Mouse (Mus musculus) hindbrain, embryonic 11.5 days (tissue): ENCODE measurements at regions not wholly inside any gene's neighbourhood (a gene's known extent, or its start where the extent isn't known, plus 50 kb on each side); places are given as distances from the start of the nearest gene placed in this dataset.

ENCODE experiments used
- ATAC-seq: fragments of 200-750 bp; cut with Nextera tagmentation; 2 replicates; pipeline ENCODE4 v1.8.0; 2017; ENCODE audit warnings: mild to moderate bottlenecking, moderate TSS enrichment, moderate library complexity; ENCODE audit not compliant: low FRiP score
- DNase-seq: peaks from one replicate; pipeline ENCODE4 v3.0.0-alpha.2; 2015; ENCODE audit warnings: low spot score
- H3K27ac ChIP-seq: fragments of 300-500 bp; sonication (generic); 2 replicates; pipeline ENCODE4 v1.5.1; 2014; ENCODE audit warnings: mild to moderate bottlenecking, low read depth, low read length
- H3K27me3 ChIP-seq: fragments of 300-500 bp; sonication (generic); 2 replicates; pipeline ENCODE4 v1.6.1; 2014; ENCODE audit warnings: mild to moderate bottlenecking, low read length, moderate library complexity, mixed read lengths; ENCODE audit not compliant: control insufficient read depth, insufficient read depth
- H3K36me3 ChIP-seq: fragments of 300-500 bp; sonication (generic); 2 replicates; pipeline ENCODE4 v1.6.1; 2014; ENCODE audit warnings: mild to moderate bottlenecking, low read length, moderate library complexity, mixed read lengths; ENCODE audit not compliant: control insufficient read depth, insufficient read depth
- H3K4me1 ChIP-seq: fragments of 300-500 bp; sonication (generic); replicated peaks from 2 replicates; pipeline ENCODE4 v1.6.1; 2014; ENCODE audit warnings: low read length, mixed read lengths; ENCODE audit not compliant: control insufficient read depth, insufficient read depth
- H3K4me2 ChIP-seq: fragments of 300-500 bp; sonication (generic); replicated peaks from 2 replicates; pipeline ENCODE4 v1.6.1; 2014; ENCODE audit warnings: mild to moderate bottlenecking, low read depth, low read length
- H3K4me3 ChIP-seq: fragments of 300-500 bp; sonication (generic); 2 replicates; pipeline ENCODE4 v1.5.1; 2014; ENCODE audit warnings: low read depth, low read length
- H3K9ac ChIP-seq: fragments of 300-500 bp; sonication (generic); 2 replicates; pipeline ENCODE4 v1.6.1; 2014; ENCODE audit warnings: low read depth, low read length
- H3K9me3 ChIP-seq: fragments of 300-500 bp; sonication (generic); 2 replicates; pipeline ENCODE4 v1.6.1; 2016; ENCODE audit warnings: low read length; ENCODE audit not compliant: control insufficient read depth
- whole genome bisulfite sequencing: fragments of 180-500 bp; shearing (Covaris S2); extraction: QIAGEN DNeasy Blood & Tissue Kit; methylation state at CpG from one replicate; pipeline ENCODE4 v1.1.7; 2014; 5-methylcytosine and 5-hydroxymethylcytosine counted together

DNA sequence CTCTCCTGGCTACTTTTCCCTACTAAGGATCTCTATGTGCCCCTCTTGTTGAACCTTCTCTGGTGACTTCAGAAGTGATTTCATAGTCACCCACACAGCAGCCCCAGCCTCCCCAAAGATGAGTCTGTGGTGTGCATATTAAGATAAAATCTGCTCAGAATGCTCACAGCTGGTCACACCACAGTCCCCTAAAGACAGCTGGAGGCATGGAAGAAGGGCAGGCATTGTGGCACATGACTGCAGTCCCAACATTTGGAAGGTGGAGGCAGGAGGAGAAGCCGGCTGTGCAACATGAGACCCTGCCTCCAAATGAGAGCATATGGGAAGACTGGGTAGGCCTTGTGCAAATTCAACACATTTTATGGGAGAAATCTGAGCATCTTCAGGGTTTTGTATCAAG is 70.0 kb upstream of the Cplx2 start:
- Histone ChIP-seq H3K9ac (no peak overlapping the region), H3K4me2 (no peak overlapping the region), H3K9me3 (no peaks in the 10 kb centered on the region), H3K27me3 (no peaks in the 10 kb centered on the region), H3K4me1 (0 out of 2 replicates have a peak, but pooled peaks cover 2% of the 10 kb centered on the region), H3K36me3 (no peaks in the 10 kb centered on the region), H3K4me3 (no peak overlapping the region), H3K27ac (no peak overlapping the region)
- DNase-seq = no peak
- WGBS = 65% methylated on average over 1 of the region's 1 CpGs
- ATAC-seq = no peak

DNA sequence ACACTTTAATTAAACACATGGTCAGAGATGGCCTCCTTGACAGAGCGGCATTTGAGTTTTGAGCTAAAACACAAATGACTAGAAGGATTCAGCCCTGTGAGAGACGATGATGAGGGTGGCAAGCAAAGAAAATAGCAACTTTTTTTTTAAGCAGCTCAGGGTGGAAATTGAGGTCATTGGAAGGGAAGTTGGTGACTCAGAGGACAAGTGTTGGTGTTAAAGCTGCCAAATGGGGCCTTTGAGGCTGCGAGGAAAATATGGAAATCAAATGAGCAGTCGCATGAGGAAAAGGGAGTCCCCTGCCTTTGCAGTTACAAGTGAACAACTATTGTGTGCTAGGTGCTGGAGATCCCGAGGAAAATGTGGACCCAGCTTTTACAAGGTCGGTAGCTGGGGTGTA is 69.5 kb upstream of the Cplx2 start:
- H3K4me2 ChIP-seq = peak overlapping the region; percentile 99; the same call in 1 of the 2 replicates
- H3K9ac ChIP-seq = no peak overlapping the region
- H3K4me1 ChIP-seq = 0 out of 2 replicates have a peak, but pooled peaks cover 2% of the 10 kb centered on the region
- H3K27me3 ChIP-seq = no peaks in the 10 kb centered on the region
- no peak overlapping the region for H3K4me3 ChIP-seq
- no peaks in the 10 kb centered on the region for H3K36me3 ChIP-seq
- no peak overlapping the region for H3K27ac ChIP-seq
- WGBS = 41% methylated on average over 6 of the region's 6 CpGs
- no peak for DNase-seq
- no peak for ATAC-seq
- no peaks in the 10 kb centered on the region for H3K9me3 ChIP-seq

DNA sequence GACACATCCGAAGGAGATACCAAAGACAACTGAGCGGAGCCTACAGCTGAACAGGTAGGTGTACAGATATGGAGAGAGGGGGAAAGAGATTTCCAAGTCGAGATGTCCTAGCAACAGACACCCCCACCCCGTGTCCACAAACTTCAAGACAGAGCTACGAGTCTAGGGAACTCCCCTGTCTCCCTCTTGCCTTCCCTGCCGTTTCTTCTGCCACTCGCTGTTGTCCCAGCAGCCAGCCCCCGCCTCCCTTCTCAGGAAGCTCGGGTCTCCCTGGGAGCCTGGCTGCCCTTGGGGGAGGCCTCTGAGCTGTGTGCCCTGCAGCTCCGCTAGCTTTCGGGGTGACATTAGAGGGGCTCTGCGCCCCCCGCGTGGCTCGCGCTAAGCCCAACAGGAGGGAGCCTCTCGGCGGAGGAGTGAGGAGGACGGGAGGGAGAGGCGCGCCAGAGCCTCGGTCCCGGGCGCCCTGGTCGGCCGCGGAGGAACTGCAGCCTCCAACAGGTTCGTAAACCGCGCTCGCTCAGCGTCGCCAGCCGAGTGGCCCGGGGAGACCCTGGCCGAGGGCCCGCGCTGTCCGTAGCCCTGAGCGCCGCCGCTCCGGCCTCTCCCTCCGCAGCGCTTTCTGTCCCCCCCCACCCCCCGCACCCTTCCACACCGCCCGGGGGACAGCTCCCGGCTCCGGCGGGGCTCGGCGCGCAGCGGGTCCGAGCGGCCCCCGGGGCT is 68.6 kb upstream of the Cplx2 start:
- H3K4me2 ChIP-seq = peak overlapping the region; percentile 99
- DNase-seq (peak; percentile 76), ATAC-seq (peak; percentile 62)
- H3K4me1 ChIP-seq = 0 out of 2 replicates have a peak, but pooled peaks cover 2% of the 10 kb centered on the region
- peak overlapping the region; percentile 99 for H3K27ac ChIP-seq
- H3K9ac ChIP-seq = peak overlapping the region; percentile 99
- under 1% methylated on average over 56 of the region's 58 CpGs for WGBS
- H3K27me3 ChIP-seq = no peaks in the 10 kb centered on the region
- peak overlapping the region; percentile 80 for H3K4me3 ChIP-seq
- H3K9me3 ChIP-seq = no peaks in the 10 kb centered on the region
- no peaks in the 10 kb centered on the region for H3K36me3 ChIP-seq

DNA sequence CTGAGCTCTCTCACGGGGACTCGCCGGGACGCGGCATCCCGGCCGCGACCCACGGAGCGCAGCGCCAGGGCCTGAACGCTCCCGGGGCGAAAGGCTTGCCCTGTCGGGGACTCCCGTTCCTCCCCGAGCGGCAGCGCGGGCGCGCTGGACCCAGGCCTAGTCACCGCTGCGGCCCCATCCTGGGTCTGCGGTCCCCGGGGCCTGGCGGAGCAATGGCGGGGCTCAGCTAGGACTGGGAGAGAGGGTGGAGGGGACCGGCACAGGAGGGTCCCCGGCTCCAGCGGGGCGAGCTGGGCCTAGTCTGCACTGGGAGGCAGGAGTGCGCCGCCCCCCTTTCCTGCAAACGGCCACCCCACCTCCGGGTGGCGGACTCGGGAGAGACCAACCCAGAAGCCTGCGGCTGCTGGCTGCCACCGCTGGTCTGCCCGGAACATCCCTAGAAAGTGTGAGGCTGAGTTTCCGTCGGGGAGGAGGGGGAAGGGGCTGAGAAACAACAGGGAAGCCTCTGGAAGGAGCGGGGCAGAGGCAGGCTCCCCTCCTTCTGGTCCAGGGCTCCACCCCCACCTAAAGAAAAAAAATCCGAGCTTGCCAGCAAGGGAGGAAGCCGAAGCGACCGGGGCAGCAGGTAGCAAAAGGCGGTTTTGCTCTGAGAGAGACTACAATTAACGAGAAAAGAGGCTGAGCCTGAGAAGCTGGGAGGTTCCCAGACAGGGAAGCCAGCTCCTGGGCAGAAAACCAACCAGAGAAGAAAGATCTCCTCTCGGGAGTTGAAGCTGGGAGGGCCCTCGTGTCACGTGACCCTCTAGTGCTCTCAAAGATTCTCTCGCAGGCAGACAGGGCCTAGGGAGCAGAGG is 67.9 kb upstream of the Cplx2 start:
- ATAC-seq (peak; percentile 88), DNase-seq (peak; percentile 81)
- no peaks in the 10 kb centered on the region for H3K27me3 ChIP-seq
- no peaks in the 10 kb centered on the region for H3K36me3 ChIP-seq
- H3K27ac ChIP-seq = peak overlapping the region; percentile 99
- H3K4me2 ChIP-seq = peak overlapping the region; percentile 99
- peak overlapping the region; percentile 99 for H3K9ac ChIP-seq
- peak overlapping the region; percentile 80 for H3K4me3 ChIP-seq
- WGBS = under 1% methylated on average over 52 of the region's 54 CpGs
- no peaks in the 10 kb centered on the region for H3K9me3 ChIP-seq
- H3K4me1 ChIP-seq = 0 out of 2 replicates have a peak, but pooled peaks cover 2% of the 10 kb centered on the region

- ATAC-seq = no peak
- H3K9me3 ChIP-seq = no peaks in the 10 kb centered on the region
- peak overlapping the region; percentile 19; the same call in 1 of the 2 replicates for H3K9ac ChIP-seq
- H3K4me3 ChIP-seq = no peak overlapping the region
- peak overlapping the region; percentile 99; the same call in 1 of the 2 replicates for H3K27ac ChIP-seq
- WGBS = 58% methylated on average over 5 of the region's 5 CpGs
- H3K4me2 ChIP-seq = no peak overlapping the region
- H3K36me3 ChIP-seq = no peaks in the 10 kb centered on the region
- H3K4me1 ChIP-seq = 0 out of 2 replicates have a peak, but pooled peaks cover 2% of the 10 kb centered on the region
- H3K27me3 ChIP-seq = no peaks in the 10 kb centered on the region
- no peak for DNase-seq
These were observed 66.9 kb upstream of the Cplx2 start for GRCm38 (mm10) chr13:54304251-54304650.

DNA sequence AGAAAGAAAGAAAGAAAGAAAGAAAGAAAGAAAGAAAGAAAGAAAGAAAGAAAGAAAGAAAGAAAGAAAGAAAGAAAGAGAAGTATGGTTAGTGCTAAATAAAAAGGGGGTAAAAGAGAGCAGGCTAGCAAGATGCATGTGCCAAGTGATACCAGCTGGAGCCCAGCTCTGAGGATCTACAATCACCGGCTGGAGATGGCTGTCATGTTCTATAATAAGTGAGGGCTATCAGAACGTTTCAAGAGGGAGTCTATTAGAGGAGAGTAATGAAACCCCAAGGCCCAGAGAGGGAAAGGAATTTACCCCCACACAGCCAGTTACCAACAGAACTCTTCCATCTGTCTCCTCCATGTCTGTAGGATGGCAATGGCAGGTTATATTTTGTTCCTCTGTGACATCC is 62.6 kb upstream of the Cplx2 start:
- 0 out of 2 replicates have a peak overlapping the region, but pooled peaks have one; percentile 39 for H3K27ac ChIP-seq
- ATAC-seq (no peak), DNase-seq (no peak)
- no peaks in the 10 kb centered on the region for H3K27me3 ChIP-seq
- H3K36me3 ChIP-seq = no peaks in the 10 kb centered on the region
- 38% methylated on average over 2 of the region's 2 CpGs for WGBS
- no peak overlapping the region for H3K9ac ChIP-seq
- no peak overlapping the region for H3K4me3 ChIP-seq
- no peaks in the 10 kb centered on the region for H3K9me3 ChIP-seq
- no peak overlapping the region for H3K4me2 ChIP-seq
- 0 out of 2 replicates have a peak, but pooled peaks cover 4% of the 10 kb centered on the region for H3K4me1 ChIP-seq

DNA sequence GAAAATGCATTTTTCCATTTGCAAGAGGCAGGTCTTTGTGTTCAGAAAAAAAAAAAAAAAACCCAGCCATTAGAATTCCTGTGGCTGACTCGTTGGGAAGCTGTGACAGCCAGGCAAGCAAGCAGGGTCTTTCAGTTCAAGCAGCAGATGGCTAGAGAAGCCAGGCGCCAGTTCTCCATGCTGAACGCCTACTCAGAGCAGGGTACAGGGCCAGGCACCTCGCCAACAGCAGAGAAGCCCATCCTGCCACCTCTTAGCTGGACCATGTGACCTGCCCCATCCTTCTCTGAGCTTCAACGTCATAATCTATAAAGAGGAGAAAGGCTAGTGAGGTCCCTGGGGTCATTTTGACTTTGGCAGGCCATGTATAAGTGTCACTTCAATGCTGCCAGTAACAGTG is 61.8 kb upstream of the Cplx2 start:
- Histone ChIP-seq H3K27ac (0 out of 2 replicates have a peak overlapping the region, but pooled peaks have one; percentile 39), H3K27me3 (no peaks in the 10 kb centered on the region), H3K9ac (no peak overlapping the region), H3K4me3 (no peak overlapping the region), H3K9me3 (no peaks in the 10 kb centered on the region), H3K4me2 (no peak overlapping the region), H3K4me1 (0 out of 2 replicates have a peak, but pooled peaks cover 2% of the 10 kb centered on the region), H3K36me3 (no peaks in the 10 kb centered on the region)
- ATAC-seq = no peak
- 40% methylated on average over 5 of the region's 5 CpGs for WGBS
- DNase-seq = no peak

DNA sequence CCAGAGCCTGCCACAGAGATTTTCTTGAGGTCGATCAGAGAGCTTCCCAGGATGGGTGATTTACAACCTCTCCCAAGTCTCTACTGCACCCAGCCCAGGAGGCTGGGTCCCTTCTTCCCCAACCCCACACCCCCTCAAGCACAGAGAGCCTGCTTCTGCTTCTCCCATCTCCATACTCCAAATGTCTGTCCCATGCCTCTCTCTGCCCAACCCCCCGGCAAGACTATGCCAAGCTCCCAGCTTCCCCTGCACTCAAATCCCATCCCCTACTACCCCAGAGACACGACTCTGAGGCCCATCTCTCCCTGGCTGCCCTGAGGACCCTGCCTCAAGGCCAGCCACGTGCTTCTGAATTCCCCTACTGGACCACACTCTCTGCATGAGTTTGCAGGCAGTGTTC is 61.0 kb upstream of the Cplx2 start:
- no peak for ATAC-seq

More for the DNA sequence above, 61.0 kb upstream of the Cplx2 start:
- Histone ChIP-seq H3K27me3 (no peaks in the 10 kb centered on the region), H3K4me2 (no peak overlapping the region), H3K36me3 (no peaks in the 10 kb centered on the region), H3K4me1 (0 out of 2 replicates have a peak, but pooled peaks cover 2% of the 10 kb centered on the region), H3K27ac (no peak overlapping the region), H3K4me3 (no peak overlapping the region), H3K9ac (no peak overlapping the region), H3K9me3 (no peaks in the 10 kb centered on the region)
- DNase-seq = no peak
- 57% methylated on average over 4 of the region's 4 CpGs for WGBS
